Mouse (Mus musculus) left cerebral cortex, adult 9 months (tissue): ENCODE results near the gene Slc35a3.
"Not testable (repeated sequence)": the region's sequence is repeated elsewhere in the genome, so short reads cannot be mapped to it uniquely, and the experiment has no call there.

Source experiments
- DNase-seq, 2 experiments: peaks; one replicate each; pipeline ENCODE4 v3.0.0; 2022; ENCODE audit warnings: low spot score in 2 of 2

Slc35a3 gene

DNA sequence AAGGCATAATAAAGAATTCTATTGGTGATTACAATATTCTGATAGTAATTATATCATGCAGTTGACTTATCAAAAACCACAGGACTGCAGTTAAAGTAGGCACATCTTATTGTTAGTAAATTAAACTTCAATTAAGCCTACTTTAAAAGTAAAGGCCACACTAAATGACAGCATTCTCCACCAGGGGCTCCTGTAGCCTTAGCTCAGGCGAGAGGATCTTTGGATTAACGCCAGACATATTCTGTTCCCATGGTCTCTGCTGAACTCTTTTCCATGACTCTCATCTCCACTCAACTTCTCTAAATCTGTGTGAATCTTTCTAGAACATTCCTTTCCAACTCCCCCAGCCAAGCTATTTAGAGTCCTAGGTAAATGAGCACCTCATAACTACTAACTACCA, 13.8 kb downstream of the Slc35a3 start:
- no peak for DNase-seq

GRCm38 (mm10) chr3:116695666-116695985, 17.0 kb downstream of the Slc35a3 start:
- no peak for DNase-seq

DNA sequence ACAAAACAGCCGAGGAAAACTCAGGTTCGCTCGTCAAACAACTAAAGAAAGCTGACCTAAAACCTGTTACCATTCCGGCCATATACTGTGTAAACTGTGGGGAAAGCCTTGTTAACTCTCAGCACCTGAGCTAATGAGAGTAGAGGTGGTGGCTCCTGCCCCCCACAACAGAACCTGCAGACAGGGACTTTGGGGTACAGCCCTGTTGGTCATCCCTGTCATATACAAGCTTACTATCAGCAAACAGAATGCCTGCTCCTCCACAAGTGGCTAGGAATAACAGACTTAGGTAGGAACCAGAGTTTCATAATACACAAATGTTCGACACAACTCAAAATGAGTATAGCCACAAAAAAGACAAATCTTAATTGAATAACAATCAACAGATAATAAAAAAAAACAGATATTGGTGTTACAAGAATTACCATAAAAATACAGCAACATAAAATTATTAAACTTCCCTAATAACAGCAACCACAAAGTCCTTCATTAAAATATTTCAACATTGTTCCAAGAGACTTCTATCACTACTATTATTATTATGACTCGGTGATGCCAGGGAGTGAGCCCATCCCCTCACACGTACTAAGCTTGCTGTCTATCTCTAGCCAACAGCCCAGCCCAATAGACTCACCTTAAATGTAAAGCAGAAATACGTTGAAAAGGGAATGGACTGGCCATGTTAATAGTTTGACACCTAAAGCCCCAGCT, 17.5 kb downstream of the Slc35a3 start:
- no peak for DNase-seq

DNA sequence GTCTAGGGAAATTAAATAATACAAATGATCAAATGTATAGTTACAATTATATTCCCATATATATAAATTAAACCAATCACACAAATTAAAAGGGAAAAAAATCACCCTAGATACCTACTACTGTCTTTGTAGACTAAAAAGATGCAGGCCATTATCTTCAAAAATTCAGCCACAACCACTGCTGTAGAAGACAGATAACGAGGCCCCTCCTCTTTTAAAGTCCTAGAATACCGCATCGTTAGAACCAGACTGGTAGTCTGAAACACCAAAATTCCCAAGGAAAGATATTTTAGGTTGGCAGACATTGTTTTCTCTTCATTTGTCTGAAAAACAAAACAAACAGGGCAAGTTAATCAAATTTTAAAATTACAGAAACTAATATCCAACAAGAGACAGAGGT, 18.3 kb downstream of the Slc35a3 start:
- no peak for DNase-seq

GRCm38 (mm10) chr3:116681160-116681559, 31.5 kb downstream of the Slc35a3 start, which contains the start of gene Gm43191:
Gm43191 (minus strand) TSS chr3:116681260.
- no peak for DNase-seq

DNA sequence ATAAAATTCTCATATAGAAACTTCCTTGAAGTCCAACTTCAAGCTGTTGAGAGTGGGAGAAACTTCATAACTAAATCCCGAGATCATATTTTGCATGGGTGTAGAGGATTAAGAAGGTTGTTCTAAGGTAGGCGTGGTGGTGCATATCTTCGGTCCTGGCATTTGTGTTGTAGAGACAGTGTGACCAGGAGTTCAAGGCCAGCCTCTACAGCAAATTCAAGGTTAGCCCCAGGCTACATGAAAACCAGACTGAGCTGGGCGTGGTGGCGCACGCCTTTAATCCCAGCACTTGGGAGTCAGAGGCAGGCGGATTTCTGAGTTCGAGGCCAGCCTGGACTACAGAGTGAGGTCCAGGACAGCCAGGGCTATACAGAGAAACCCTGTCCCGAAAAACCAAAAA, 48.4 kb downstream of the Slc35a3 start:
- DNase-seq = not testable (repeated sequence)

- peak; percentile 88 to 97 for DNase-seq
Measured at GRCm38 (mm10) chr3:116662463-116662863, 50.2 kb downstream of the Slc35a3 start, which contains the start of gene Mfsd14a. Mfsd14a (minus strand) TSS chr3:116662677.

GRCm38 (mm10) chr3:116661870-116662414, 50.7 kb downstream of the Slc35a3 start:
- DNase-seq = peak in 1 of 2 experiments; percentile 25

- no peak for DNase-seq
Measured at GRCm38 (mm10) chr3:116661288-116661869, 51.3 kb downstream of the Slc35a3 start.

DNA sequence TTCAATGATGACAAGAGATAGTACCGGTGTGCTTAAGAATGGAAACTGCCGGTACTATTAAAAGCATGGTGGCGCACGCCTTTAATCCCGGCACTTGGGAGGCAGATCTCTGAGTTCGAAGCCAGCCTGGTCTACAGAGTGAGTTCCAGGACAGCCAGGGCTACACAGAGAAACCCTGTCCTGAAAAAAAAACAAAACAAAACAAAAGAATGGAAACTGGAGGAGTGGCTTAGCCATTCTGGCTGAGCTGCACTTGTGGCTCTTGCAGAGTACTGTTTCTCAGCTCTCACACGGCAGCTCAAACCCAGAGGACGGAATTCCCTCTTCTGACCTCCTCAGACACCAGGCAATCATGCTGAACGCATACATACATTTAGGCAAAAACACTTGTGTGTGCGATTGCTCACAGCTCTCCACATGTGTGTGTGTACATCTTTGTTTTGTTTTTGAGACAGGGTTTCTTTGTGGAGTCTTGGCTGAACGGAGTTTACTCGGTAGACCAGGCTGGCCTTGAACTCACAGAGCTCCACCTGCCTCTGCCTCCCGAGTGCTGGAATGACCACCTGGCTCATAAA, 52.7 kb downstream of the Slc35a3 start:
- no peak for DNase-seq

GRCm38 (mm10) chr3:116658928-116659565, 53.6 kb downstream of the Slc35a3 start:
- no peak for DNase-seq

DNA sequence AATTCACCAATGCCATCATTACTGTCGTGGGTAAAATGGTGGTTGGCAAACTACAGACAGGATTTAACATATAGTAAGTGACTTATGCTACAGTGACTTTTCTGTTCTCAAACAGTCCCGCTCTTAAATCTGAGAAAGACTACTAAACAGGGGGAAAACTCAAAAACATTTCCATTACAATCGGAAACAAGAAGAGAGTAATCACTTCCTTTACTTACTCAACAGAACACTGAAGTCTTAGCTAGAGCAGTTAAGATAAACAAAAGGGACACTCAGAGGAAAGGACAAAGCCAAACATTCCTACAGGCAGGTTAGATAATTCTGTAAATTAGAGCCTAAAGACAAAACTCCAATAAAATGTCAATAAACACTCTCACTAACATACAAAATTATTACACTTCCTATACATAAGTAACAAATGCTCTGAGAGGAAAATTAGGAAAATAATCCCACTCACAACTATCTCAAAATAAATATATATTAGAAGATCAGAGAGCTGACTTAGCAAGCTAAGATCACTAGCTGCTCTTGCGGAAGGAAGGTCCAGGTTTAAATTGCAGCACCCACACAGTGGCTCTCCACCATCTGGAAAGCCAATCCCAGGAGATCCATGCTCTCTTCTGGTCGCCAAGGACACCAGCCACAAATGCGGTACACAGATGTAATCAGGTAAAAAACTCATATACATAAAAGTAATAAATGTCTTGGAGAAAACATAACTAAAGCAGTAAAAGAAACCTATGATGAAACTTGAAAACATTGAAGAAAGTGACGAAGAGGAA, 56.3 kb downstream of the Slc35a3 start:
- DNase-seq = no peak

GRCm38 (mm10) chr3:116654051-116654450, 58.6 kb downstream of the Slc35a3 start:
- DNase-seq = not testable (repeated sequence)

- DNase-seq = no peak
Measured at GRCm38 (mm10) chr3:116653278-116653945, 59.2 kb downstream of the Slc35a3 start.

DNA sequence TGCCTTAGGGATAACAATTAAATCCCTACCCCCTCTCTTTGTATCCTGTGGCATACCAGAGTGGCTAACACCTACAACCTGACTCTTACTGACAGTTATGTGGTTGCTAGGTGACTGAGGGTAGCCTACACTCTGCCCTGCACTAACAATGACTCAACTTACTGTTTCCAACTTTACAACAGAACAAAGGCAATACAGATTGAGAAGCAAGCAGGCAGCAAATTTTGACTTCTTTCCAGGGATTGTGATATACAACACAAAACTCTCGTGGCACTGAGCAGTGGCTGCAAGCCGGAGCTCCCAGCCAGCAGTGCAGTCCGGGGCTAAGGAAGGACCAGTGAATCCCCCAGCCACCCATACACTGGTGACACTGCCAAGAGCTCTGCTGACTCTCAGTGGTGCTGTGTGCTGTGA, 60.6 kb downstream of the Slc35a3 start:
- no peak for DNase-seq

GRCm38 (mm10) chr3:116650698-116651097, 61.9 kb downstream of the Slc35a3 start:
- no peak for DNase-seq

DNA sequence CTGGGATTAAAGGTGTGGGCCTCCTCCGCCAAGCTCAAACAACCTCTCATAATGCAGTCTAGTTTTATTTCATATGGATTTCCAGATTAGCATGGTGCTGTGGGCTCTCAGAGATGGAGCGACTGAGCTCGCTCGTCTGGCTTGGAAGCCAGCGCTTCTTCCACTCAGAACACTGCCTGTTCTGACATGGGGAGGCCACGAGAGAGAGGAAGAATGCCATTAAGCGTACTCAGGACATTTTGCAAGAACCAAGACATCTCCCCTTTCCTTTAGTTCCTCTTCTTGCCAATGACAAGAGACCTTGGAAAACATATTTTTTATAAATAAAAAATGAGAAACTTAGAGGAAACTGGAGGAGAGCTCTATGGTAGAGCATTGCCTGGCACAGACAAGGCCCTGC, 63.8 kb downstream of the Slc35a3 start:
- DNase-seq = no peak

DNA sequence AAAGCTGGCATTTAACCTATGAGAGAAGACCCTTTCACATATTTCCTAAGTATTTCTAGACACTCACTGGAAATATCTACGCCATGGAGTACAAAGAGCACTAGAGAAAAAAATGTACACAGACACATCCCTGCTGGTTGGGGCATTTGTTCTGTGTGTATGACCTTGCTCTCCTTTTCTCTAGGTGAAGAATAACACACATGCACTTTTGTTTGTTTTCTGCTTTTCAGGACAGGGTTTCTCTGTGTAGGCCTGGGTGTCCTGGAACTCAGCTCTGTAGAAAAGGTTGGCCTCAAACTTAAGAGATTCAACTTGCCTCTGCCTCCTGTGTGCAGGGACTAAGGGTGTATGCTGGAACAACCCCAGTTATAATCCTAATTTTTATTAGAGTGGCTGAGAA, 66.2 kb downstream of the Slc35a3 start:
- no peak for DNase-seq

- no peak for DNase-seq
Measured at GRCm38 (mm10) chr3:116642373-116642772, 70.3 kb downstream of the Slc35a3 start.

GRCm38 (mm10) chr3:116641811-116642371, 70.7 kb downstream of the Slc35a3 start:
- DNase-seq = no peak

DNA sequence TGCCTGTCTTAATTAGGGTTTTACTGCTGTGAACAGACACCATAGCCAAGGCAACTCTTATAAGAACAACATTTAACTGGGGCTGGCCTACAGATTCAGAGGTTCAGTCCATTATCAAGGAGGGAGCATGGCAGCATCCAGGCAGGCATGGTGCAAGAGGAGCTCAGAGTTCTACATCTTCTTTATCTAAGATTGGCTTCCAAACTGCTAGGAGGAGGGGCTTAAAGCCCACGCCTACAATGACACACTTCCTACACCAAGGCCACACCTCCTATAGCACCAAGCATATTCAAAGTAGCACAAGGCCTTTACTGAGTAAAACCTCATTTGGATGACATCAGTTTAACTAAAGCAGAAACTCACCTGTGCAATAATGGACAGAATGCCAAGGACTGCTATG, 72.6 kb downstream of the Slc35a3 start:
- DNase-seq = no peak
